8 mouse cellular contexts compared by ENCODE assay signal in genomic region chrX:36796163-36796581, GRCm38 (mm10). TPM values are rescaled to one million over a fixed set of nuclear protein-coding genes. Genes with fewer than 3 reads are reported as not detected.
DNase-seq lines count a peak whose midpoint lies in the region; ATAC-seq and TF ChIP-seq lines count a peak whose summit lies in the region.

No protein-coding gene starts in this region.

- peak; percentile 63 for TF ChIP-seq CTCF in bone marrow, adult 2 months (IDR thresholded peaks at IDR 0.05; ENCODE audit: control insufficient read depth, insufficient read depth, low read length)
- TF ChIP-seq CTCF in embryonic fibroblast, embryonic 13.5 days (IDR thresholded peaks at IDR 0.05; ENCODE audit: borderline replicate concordance, insufficient read depth, low read length), result 0 out of 2 replicates have a peak, but pooled peaks have one; percentile 36
- TF ChIP-seq CTCF in liver, adult 2 months (IDR thresholded peaks at IDR 0.05; ENCODE audit: low read depth, low read length), result peak; percentile 75

- H3K9ac ChIP-seq in heart, embryonic 11.5 days (ENCODE audit: low read depth, low read length), result peak overlapping the region; percentile 87
- peak overlapping the region; percentile 69 for H3K9ac ChIP-seq in kidney, embryonic 16.5 days (replicated peaks; ENCODE audit: low read length)
- H3K9ac ChIP-seq in liver, adult 2 months (ENCODE audit: low read depth, low read length), result peak overlapping the region; percentile 91

- peak overlapping the region; percentile 95 for H3K27ac ChIP-seq in bone marrow, adult 2 months (ENCODE audit: control insufficient read depth, insufficient read depth, low read depth, low read length, poor library complexity)
- H3K27ac ChIP-seq in embryonic fibroblast, embryonic 13.5 days (ENCODE audit: insufficient read depth, low read length), result peak overlapping the region; percentile 67
- peak overlapping the region; percentile 95 for H3K27ac ChIP-seq in heart, embryonic 11.5 days (ENCODE audit: low read depth, low read length)
- H3K27ac ChIP-seq in kidney, embryonic 16.5 days (ENCODE audit: low read length), result peak overlapping the region; percentile 90
- H3K27ac ChIP-seq in liver, adult 2 months (replicated peaks; ENCODE audit: insufficient read depth, low read depth, low read length), result peak overlapping the region; percentile 96

- H3K9me3 ChIP-seq in heart, embryonic 11.5 days (replicated peaks; ENCODE audit: control insufficient read depth, low read length), result no peaks in the 10 kb centered on the region
- no peaks in the 10 kb centered on the region for H3K9me3 ChIP-seq in kidney, embryonic 16.5 days (ENCODE audit: low read length)

- H3K4me2 ChIP-seq in heart, embryonic 11.5 days, result peak overlapping the region; percentile 50
- peak overlapping the region; percentile 55 for H3K4me2 ChIP-seq in kidney, embryonic 16.5 days (replicated peaks; ENCODE audit: low read depth, low read length)

- peak overlapping the region; percentile 91 for H3K4me3 ChIP-seq in bone marrow, adult 2 months (replicated peaks; ENCODE audit: control insufficient read depth, low read depth, low read length)
- H3K4me3 ChIP-seq in embryonic fibroblast, embryonic 13.5 days (ENCODE audit: insufficient read depth, low read length), result peak overlapping the region; percentile 96
- peak overlapping the region; percentile 63 for H3K4me3 ChIP-seq in heart, embryonic 11.5 days (ENCODE audit: low read depth, low read length)
- peak overlapping the region; percentile 69 for H3K4me3 ChIP-seq in kidney, embryonic 16.5 days (ENCODE audit: low read length)
- peak overlapping the region; percentile 74 for H3K4me3 ChIP-seq in liver, adult 2 months (ENCODE audit: insufficient read depth, low read depth, low read length)

- H3K36me3 ChIP-seq in heart, embryonic 11.5 days (ENCODE audit: control insufficient read depth, insufficient read depth, low read length), result no peaks in the 10 kb centered on the region
- H3K36me3 ChIP-seq in kidney, embryonic 16.5 days (ENCODE audit: insufficient read depth, low read length), result peaks cover 7% of the 10 kb centered on the region; the same call in 1 of the 2 replicates
- peaks cover 13% of the 10 kb centered on the region for H3K36me3 ChIP-seq in liver, adult 2 months (ENCODE audit: control insufficient read depth, insufficient read depth, low read length)

- TF ChIP-seq POLR2A in bone marrow, adult 2 months (IDR thresholded peaks at IDR 0.05; ENCODE audit: borderline replicate concordance, control insufficient read depth, low read depth, low read length), result peak; percentile 36; the same call in 1 of the 2 replicates
- TF ChIP-seq POLR2A in embryonic fibroblast, embryonic 13.5 days (IDR thresholded peaks at IDR 0.05; ENCODE audit: low read depth, low read length), result peak; percentile 72
- no peak for TF ChIP-seq POLR2A in liver, adult 2 months (IDR thresholded peaks at IDR 0.05; ENCODE audit: extremely low read depth, insufficient read depth, low read length)

- H3K4me1 ChIP-seq in bone marrow, adult 2 months (ENCODE audit: control insufficient read depth, insufficient read depth, low read length), result no peaks in the 10 kb centered on the region; the same call in 1 of the 2 replicates
- H3K4me1 ChIP-seq in embryonic fibroblast, embryonic 13.5 days (ENCODE audit: control insufficient read depth, insufficient read depth, low read length), result no peaks in the 10 kb centered on the region
- H3K4me1 ChIP-seq in heart, embryonic 11.5 days (ENCODE audit: control insufficient read depth, insufficient read depth, low read length), result no peaks in the 10 kb centered on the region
- no peaks in the 10 kb centered on the region for H3K4me1 ChIP-seq in kidney, embryonic 16.5 days (ENCODE audit: insufficient read depth, low read length)
- peaks cover 2% of the 10 kb centered on the region; the same call in 1 of the 2 replicates for H3K4me1 ChIP-seq in liver, adult 2 months (ENCODE audit: control insufficient read depth, insufficient read depth, low read length)

- peak; percentile 77 for DNase-seq in 3T3-L1 (ENCODE audit: low read depth, low spot score)
- peak; percentile 48 for DNase-seq in liver, adult 2 months (ENCODE audit: extremely low read depth, low read depth, low spot score)
- DNase-seq in spleen, postnatal 36 days (ENCODE audit: low spot score in 2 of 2), result peak; percentile 77 to 79

- no peaks in the 10 kb centered on the region for H3K27me3 ChIP-seq in heart, embryonic 11.5 days (ENCODE audit: control insufficient read depth, insufficient read depth, low read length)
- no peaks in the 10 kb centered on the region for H3K27me3 ChIP-seq in kidney, embryonic 16.5 days (ENCODE audit: insufficient read depth, low read length)
- H3K27me3 ChIP-seq in liver, adult 2 months (ENCODE audit: control insufficient read depth, insufficient read depth, low read length), result no peaks in the 10 kb centered on the region

- peak; percentile 82 for ATAC-seq in heart, embryonic 11.5 days (replicated peaks; ENCODE audit: insufficient number of reproducible peaks, low FRiP score, low TSS enrichment)
- ATAC-seq in kidney, embryonic 16.5 days (ENCODE audit: low FRiP score, low TSS enrichment), result peak; percentile 88
- peak; percentile 89 for ATAC-seq in monocyte, adult 5-6 weeks (replicated peaks; ENCODE audit: insufficient number of reproducible peaks, low FRiP score, low TSS enrichment, poor library complexity, severe bottlenecking)

- WGBS in bone marrow, adult 2 months, result 8% methylated on average over 38 of the region's 41 CpGs
- WGBS in heart, embryonic 11.5 days (ENCODE audit: insufficient replicate concordance), result 13% methylated on average over 33 of the region's 41 CpGs
- 30% methylated on average over 38 of the region's 41 CpGs for WGBS in kidney, embryonic 16.5 days
- 0% methylated on average over 32 of the region's 41 CpGs for WGBS in liver, adult 2 months

- H3K79me2 ChIP-seq in liver, adult 2 months (ENCODE audit: control insufficient read depth, insufficient read depth, low read length), result no peaks in the 10 kb centered on the region

RNA-seq across cellular contexts. Expression of gene Slc25a5, which starts 0.7 kb away (rescaled TPM):
- 102 and 183 TPM in 2 replicates for polyA plus RNA-seq in bone marrow, adult 2 months (2011; ENCODE audit: insufficient read depth, insufficient read length, low replicate concordance, missing spikeins)
- 488 and 502 TPM in 2 replicates for polyA plus RNA-seq in embryonic fibroblast, embryonic 13.5 days (2011; ENCODE audit: insufficient read length, low read depth, missing spikeins)
- 1,149 and 1,243 TPM in 2 replicates for polyA plus RNA-seq in heart, embryonic 11.5 days (2014; fragmentation: Nextera tagmentation; extraction: Ambion mirVana)
- 924 and 964 TPM in 2 replicates for polyA plus RNA-seq in kidney, embryonic 16.5 days (2015; fragmentation: Nextera tagmentation; extraction: Ambion mirVana)
- total RNA-seq in liver, adult 2 months (2014; rRNA removed), result 748 and 759 TPM in 2 replicates
- polyA plus RNA-seq in liver, adult 2 months (2012; rRNA removed), result 693 and 735 TPM in 2 replicates
- 373 to 641 TPM (median 606 TPM) in 3 replicates for total RNA-seq in monocyte, adult 5-6 weeks (2017)

RNA-seq across cellular contexts. Expression of gene Slc25a43, which starts 52.7 kb away (rescaled TPM):
- polyA plus RNA-seq in bone marrow, adult 2 months (2011; ENCODE audit: insufficient read depth, insufficient read length, low replicate concordance, missing spikeins), result not detected in 2 replicates
- polyA plus RNA-seq in embryonic fibroblast, embryonic 13.5 days (2011; ENCODE audit: insufficient read length, low read depth, missing spikeins), result 2.6 and 6.8 TPM in 2 replicates
- polyA plus RNA-seq in heart, embryonic 11.5 days (2014; fragmentation: Nextera tagmentation; extraction: Ambion mirVana), result 2.2 and 3.6 TPM in 2 replicates
- 2.9 and 3.3 TPM in 2 replicates for polyA plus RNA-seq in kidney, embryonic 16.5 days (2015; fragmentation: Nextera tagmentation; extraction: Ambion mirVana)
- total RNA-seq in liver, adult 2 months (2014; rRNA removed), result 0.18 and 0.20 TPM in 2 replicates
- 0.09 and 0.24 TPM in 2 replicates for polyA plus RNA-seq in liver, adult 2 months (2012; rRNA removed)
- total RNA-seq in monocyte, adult 5-6 weeks (2017), result 3.4 TPM in 1 of 3 replicates, not detected in the others

Comparison
In these comparisons a context has a peak if more than half of its experiments do, and no peak if none do; other contexts are left out.
1. Peak in every context shown above with its lines: DNase-seq, ATAC-seq, H3K4me3 ChIP-seq and H3K27ac ChIP-seq.